Mouse (Mus musculus) intestine, embryonic 15.5 days (tissue): ENCODE results near the gene Lce3e. TPM values are rescaled to one million over a fixed set of nuclear protein-coding genes. Genes with fewer than 3 reads are reported as not detected.

Experiments
- ATAC-seq: fragments of 200-750 bp; cut with Nextera tagmentation; 2 replicates; pipeline ENCODE4 v1.8.0; 2017; ENCODE audit warnings: moderate TSS enrichment, moderate library complexity
- H3K27ac ChIP-seq: fragments of 300-500 bp; sonication (generic); 2 replicates; pipeline ENCODE4 v1.5.1; 2015; ENCODE audit warnings: mild to moderate bottlenecking, inconsistent platforms
- H3K27me3 ChIP-seq: fragments of 300-500 bp; sonication (generic); replicated peaks from 2 replicates; pipeline ENCODE4 v1.6.1; 2015; ENCODE audit warnings: inconsistent platforms
- H3K36me3 ChIP-seq: fragments of 300-500 bp; sonication (generic); 2 replicates; pipeline ENCODE4 v1.6.1; 2015; ENCODE audit warnings: inconsistent platforms
- H3K4me1 ChIP-seq: fragments of 300-500 bp; sonication (generic); replicated peaks from 2 replicates; pipeline ENCODE4 v1.6.1; 2015; ENCODE audit warnings: inconsistent platforms
- H3K4me2 ChIP-seq: fragments of 300-500 bp; sonication (generic); replicated peaks from 2 replicates; pipeline ENCODE4 v1.6.1; 2015; ENCODE audit warnings: mild to moderate bottlenecking, inconsistent platforms
- H3K4me3 ChIP-seq: fragments of 300-500 bp; sonication (generic); replicated peaks from 2 replicates; pipeline ENCODE4 v1.5.1; 2015; ENCODE audit warnings: inconsistent platforms
- H3K9ac ChIP-seq: fragments of 300-500 bp; sonication (generic); 2 replicates; pipeline ENCODE4 v1.6.1; 2015; ENCODE audit warnings: inconsistent platforms
- H3K9me3 ChIP-seq: fragments of 300-500 bp; sonication (generic); 2 replicates; pipeline ENCODE4 v1.6.1; 2016; ENCODE audit warnings: inconsistent platforms
- WGBS: fragments of 180-500 bp; shearing (Covaris S2); methylation state at CpG from one replicate; pipeline ENCODE4 v1.1.7; 2015; 5-methylcytosine and 5-hydroxymethylcytosine counted together
- polyA plus RNA-seq: library from polyadenylated mRNA; unstranded; fragments of >200 nt; fragmentation: Nextera tagmentation; extraction: Ambion mirVana; gene quantifications from 2 replicates; pipeline ENCODE4 v1.2.1, GENCODE M21; 2015

The Lce3e gene
- polyA plus RNA-seq: not detected in 2 replicates

GRCm38 (mm10) chr3:92966761-92967160, at the start of gene Lce3e:
Lce3e (plus strand) TSS chr3:92967061.
- ATAC-seq: no peak
- WGBS: 92% methylated on average over 2 of the region's 2 CpGs
- no peaks in the 10 kb centered on the region for H3K9me3 ChIP-seq
- no peaks in the 10 kb centered on the region for H3K4me1 ChIP-seq
- no peaks in the 10 kb centered on the region for H3K27me3 ChIP-seq
- no peak within 1 kb of the TSS for H3K27ac ChIP-seq
- H3K4me3 ChIP-seq: no peak within 1 kb of the TSS
- H3K9ac ChIP-seq: no peak within 1 kb of the TSS
- no peaks in the 10 kb centered on the region for H3K36me3 ChIP-seq
- no peak within 1 kb of the TSS for H3K4me2 ChIP-seq

GRCm38 (mm10) chr3:92920364-92920763, 46.5 kb upstream of the Lce3e start:
- H3K4me1 ChIP-seq: no peaks in the 10 kb centered on the region
- no peak for ATAC-seq
- WGBS: 52% methylated on average over 4 of the region's 4 CpGs

GRCm38 (mm10) chr3:92926130-92926529, 40.7 kb upstream of the Lce3e start, which contains the start of gene Lce3a:
Lce3a (minus strand) TSS chr3:92926230.
- Histone ChIP-seq H3K4me3 (no peak within 1 kb of the TSS), H3K36me3 (no peaks in the 10 kb centered on the region), H3K27ac (no peak within 1 kb of the TSS), H3K27me3 (no peaks in the 10 kb centered on the region), H3K4me1 (no peaks in the 10 kb centered on the region), H3K4me2 (no peak within 1 kb of the TSS), H3K9ac (no peak within 1 kb of the TSS), H3K9me3 (no peaks in the 10 kb centered on the region)
- 60% methylated on average over 2 of the region's 2 CpGs for WGBS
- no peak for ATAC-seq

More at GRCm38 (mm10) chr3:92920364-92920763, 46.5 kb upstream of the Lce3e start:
- H3K9me3 ChIP-seq: no peaks in the 10 kb centered on the region
- H3K27ac ChIP-seq: no peak overlapping the region
- H3K27me3 ChIP-seq: no peaks in the 10 kb centered on the region
- H3K4me2 ChIP-seq: no peak overlapping the region
- no peaks in the 10 kb centered on the region for H3K36me3 ChIP-seq
- no peak overlapping the region for H3K4me3 ChIP-seq
- H3K9ac ChIP-seq: no peak overlapping the region

- Histone ChIP-seq H3K4me1 (no peaks in the 10 kb centered on the region), H3K4me2 (no peak within 1 kb of the TSS), H3K27ac (no peak within 1 kb of the TSS), H3K9ac (no peak within 1 kb of the TSS), H3K36me3 (no peaks in the 10 kb centered on the region), H3K9me3 (no peaks in the 10 kb centered on the region), H3K27me3 (no peaks in the 10 kb centered on the region), H3K4me3 (no peak within 1 kb of the TSS)
- no peak for ATAC-seq
- WGBS: 55% methylated on average over 2 of the region's 2 CpGs
These were observed 34.2 kb upstream of the Lce3e start, which contains the start of gene Lce3b for GRCm38 (mm10) chr3:92932679-92933078. Lce3b (plus strand) TSS chr3:92932979.

GRCm38 (mm10) chr3:92944186-92944585, 22.7 kb upstream of the Lce3e start, which contains the start of gene Lce3c:
Lce3c (plus strand) TSS chr3:92944486.
- no peak within 1 kb of the TSS for H3K4me2 ChIP-seq
- no peak for ATAC-seq
- H3K4me3 ChIP-seq: no peak within 1 kb of the TSS
- WGBS: 62% methylated on average over 1 of the region's 1 CpGs
- H3K4me1 ChIP-seq: no peaks in the 10 kb centered on the region
- H3K27ac ChIP-seq: no peak within 1 kb of the TSS
- no peaks in the 10 kb centered on the region for H3K27me3 ChIP-seq
- H3K36me3 ChIP-seq: no peaks in the 10 kb centered on the region
- H3K9me3 ChIP-seq: no peaks in the 10 kb centered on the region
- H3K9ac ChIP-seq: no peak within 1 kb of the TSS

GRCm38 (mm10) chr3:92957090-92957489, 9.8 kb upstream of the Lce3e start, which contains the start of gene Lce3d:
Lce3d (plus strand) TSS chr3:92957390.
- ATAC-seq: no peak
- Histone ChIP-seq H3K4me1 (no peaks in the 10 kb centered on the region), H3K9me3 (no peaks in the 10 kb centered on the region), H3K4me3 (no peak within 1 kb of the TSS), H3K36me3 (no peaks in the 10 kb centered on the region), H3K27me3 (no peaks in the 10 kb centered on the region), H3K9ac (no peak within 1 kb of the TSS), H3K27ac (no peak within 1 kb of the TSS), H3K4me2 (no peak within 1 kb of the TSS)
- 83% methylated on average over 1 of the region's 1 CpGs for WGBS

- Histone ChIP-seq H3K9ac (no peak overlapping the region), H3K4me3 (no peak overlapping the region), H3K36me3 (no peaks in the 10 kb centered on the region), H3K9me3 (no peaks in the 10 kb centered on the region), H3K4me2 (no peak overlapping the region), H3K27ac (no peak overlapping the region), H3K27me3 (no peaks in the 10 kb centered on the region), H3K4me1 (no peaks in the 10 kb centered on the region)
- peak; percentile 91 for ATAC-seq
- WGBS: 59% methylated on average over 2 of the region's 2 CpGs
These were observed 11.6 kb downstream of the Lce3e start for GRCm38 (mm10) chr3:92978484-92978883.

- Histone ChIP-seq H3K4me2 (no peak within 1 kb of the TSS), H3K9ac (no peak within 1 kb of the TSS), H3K36me3 (no peaks in the 10 kb centered on the region), H3K9me3 (no peaks in the 10 kb centered on the region), H3K4me1 (no peaks in the 10 kb centered on the region), H3K27me3 (no peaks in the 10 kb centered on the region), H3K27ac (no peak within 1 kb of the TSS), H3K4me3 (no peak within 1 kb of the TSS)
- no peak for ATAC-seq
These were observed 25.1 kb downstream of the Lce3e start, which contains the start of gene Lce3f for GRCm38 (mm10) chr3:92991926-92992325. Lce3f (plus strand) TSS chr3:92992226.

GRCm38 (mm10) chr3:92998691-92999090, 31.8 kb downstream of the Lce3e start:
- H3K4me3 ChIP-seq: no peak overlapping the region
- H3K27ac ChIP-seq: no peak overlapping the region
- WGBS: 5% methylated on average over 7 of the region's 7 CpGs
- no peaks in the 10 kb centered on the region for H3K4me1 ChIP-seq
- H3K27me3 ChIP-seq: no peaks in the 10 kb centered on the region
- H3K9me3 ChIP-seq: no peaks in the 10 kb centered on the region
- ATAC-seq: peak; percentile 82
- no peak overlapping the region for H3K9ac ChIP-seq
- H3K4me2 ChIP-seq: no peak overlapping the region
- H3K36me3 ChIP-seq: no peaks in the 10 kb centered on the region

- Histone ChIP-seq H3K4me3 (no peak overlapping the region), H3K27ac (no peak overlapping the region), H3K27me3 (no peaks in the 10 kb centered on the region), H3K4me2 (no peak overlapping the region), H3K36me3 (no peaks in the 10 kb centered on the region), H3K4me1 (no peaks in the 10 kb centered on the region), H3K9me3 (no peaks in the 10 kb centered on the region), H3K9ac (no peak overlapping the region)
- no peak for ATAC-seq
- 77% methylated on average over 3 of the region's 3 CpGs for WGBS
These were observed 33.8 kb downstream of the Lce3e start for GRCm38 (mm10) chr3:93000621-93001020.

GRCm38 (mm10) chr3:93002843-93003242, 36.0 kb downstream of the Lce3e start:
- WGBS: 74% methylated on average over 4 of the region's 4 CpGs
- H3K4me3 ChIP-seq: no peak overlapping the region
- no peak overlapping the region for H3K4me2 ChIP-seq
- no peaks in the 10 kb centered on the region for H3K4me1 ChIP-seq
- ATAC-seq: no peak
- no peaks in the 10 kb centered on the region for H3K9me3 ChIP-seq
- H3K27ac ChIP-seq: no peak overlapping the region
- H3K9ac ChIP-seq: no peak overlapping the region
- H3K36me3 ChIP-seq: no peaks in the 10 kb centered on the region
- H3K27me3 ChIP-seq: no peaks in the 10 kb centered on the region

GRCm38 (mm10) chr3:93014378-93014801, 47.5 kb downstream of the Lce3e start:
- Histone ChIP-seq H3K9ac (peak overlapping the region; percentile 39), H3K4me1 (0 out of 2 replicates have a peak, but pooled peaks cover 2% of the 10 kb centered on the region)

GRCm38 (mm10) chr3:93014871-93015270, 48.0 kb downstream of the Lce3e start:
- peak overlapping the region; percentile 49 for H3K4me3 ChIP-seq
- WGBS: 27% methylated on average over 5 of the region's 5 CpGs
- H3K27me3 ChIP-seq: no peaks in the 10 kb centered on the region
- H3K4me2 ChIP-seq: peak overlapping the region; percentile 91
- H3K4me1 ChIP-seq: 0 out of 2 replicates have a peak, but pooled peaks cover 2% of the 10 kb centered on the region
- H3K27ac ChIP-seq: no peak overlapping the region
- peak; percentile 67; the same call in 1 of the 2 replicates for ATAC-seq
- peak overlapping the region; percentile 39; the same call in 1 of the 2 replicates for H3K9ac ChIP-seq
- H3K36me3 ChIP-seq: no peaks in the 10 kb centered on the region
- H3K9me3 ChIP-seq: no peaks in the 10 kb centered on the region

More at GRCm38 (mm10) chr3:93014378-93014801, 47.5 kb downstream of the Lce3e start:
- Histone ChIP-seq H3K27ac (no peak overlapping the region), H3K9me3 (no peaks in the 10 kb centered on the region), H3K4me2 (peak overlapping the region; percentile 91), H3K27me3 (no peaks in the 10 kb centered on the region), H3K36me3 (no peaks in the 10 kb centered on the region), H3K4me3 (peak overlapping the region; percentile 49)
- under 1% methylated on average over 24 of the region's 24 CpGs for WGBS
- peak; percentile 87 for ATAC-seq
